Mouse (Mus musculus): ENCODE measurements around the gene Tmem247. TPM values are rescaled to one million over a fixed set of nuclear protein-coding genes. Genes with fewer than 3 reads are reported as not detected.

Tmem247 gene
- polyA plus RNA-seq, 1 experiment from 2014 or later: not detected

GRCm38 (mm10) chr17:86962297-86962893 is 45.2 kb downstream of the Tmem247 start:
- ATAC-seq (ENCODE audit: low FRiP score, low TSS enrichment): peak; percentile 36
- WGBS: 1% methylated on average over 24 of the region's 24 CpGs

GRCm38 (mm10) chr17:86962894-86963585 is 45.9 kb downstream of the Tmem247 start, which contains the start of gene Rhoq:
Gene Rhoq, plus strand, starts transcription at chr17:86963082.
- peak within 1 kb of the TSS; percentile 93 for H3K27ac ChIP-seq (replicated peaks)
- no peaks in the 10 kb centered on the region for H3K9me3 ChIP-seq (ENCODE audit: control insufficient read depth, low read length)
- ATAC-seq (ENCODE audit: low FRiP score, low TSS enrichment) (peak; percentile 86), DNase-seq (ENCODE audit: low spot score) (peak; percentile 87)
- H3K4me3 ChIP-seq (ENCODE audit: low read depth, low read length): peak within 1 kb of the TSS; percentile 84
- TF ChIP-seq CTCF (IDR thresholded peaks at IDR 0.05; ENCODE audit: low read depth) (no peak), EP300 (optimal IDR thresholded peaks at IDR 0.05) (no peak)
- H3K4me1 ChIP-seq (replicated peaks; ENCODE audit: control insufficient read depth, insufficient read depth): peaks cover 5% of the 10 kb centered on the region; the same call in 1 of the 2 replicates
- peak within 1 kb of the TSS; percentile 91 for H3K9ac ChIP-seq (ENCODE audit: low read length)
- WGBS: 1% methylated on average over 63 of the region's 86 CpGs
- no peaks in the 10 kb centered on the region for H3K27me3 ChIP-seq (ENCODE audit: control insufficient read depth, insufficient read depth, low read length)
- H3K36me3 ChIP-seq (ENCODE audit: control insufficient read depth, insufficient read depth, low read length): no peaks in the 10 kb centered on the region
- H3K4me2 ChIP-seq (replicated peaks; ENCODE audit: low read depth): peak within 1 kb of the TSS; percentile 88

More at GRCm38 (mm10) chr17:86962297-86962893, 45.2 kb downstream of the Tmem247 start:
- peak overlapping the region; percentile 91 for H3K9ac ChIP-seq (ENCODE audit: low read length)
- H3K4me1 ChIP-seq (replicated peaks; ENCODE audit: control insufficient read depth, insufficient read depth): peaks cover 3% of the 10 kb centered on the region; the same call in 1 of the 2 replicates
- TF ChIP-seq CTCF (IDR thresholded peaks at IDR 0.05; ENCODE audit: low read depth) (peak; percentile 80), EP300 (optimal IDR thresholded peaks at IDR 0.05) (no peak)
- no peaks in the 10 kb centered on the region for H3K27me3 ChIP-seq (ENCODE audit: control insufficient read depth, insufficient read depth, low read length)
- peak overlapping the region; percentile 88 for H3K4me2 ChIP-seq (replicated peaks; ENCODE audit: low read depth)
- peak overlapping the region; percentile 93 for H3K27ac ChIP-seq (replicated peaks)
- H3K9me3 ChIP-seq (ENCODE audit: control insufficient read depth, low read length): no peaks in the 10 kb centered on the region
- peak overlapping the region; percentile 84 for H3K4me3 ChIP-seq (ENCODE audit: low read depth, low read length)
- DNase-seq (ENCODE audit: low spot score): peak; percentile 80
- H3K36me3 ChIP-seq (ENCODE audit: control insufficient read depth, insufficient read depth, low read length): no peaks in the 10 kb centered on the region

- Histone ChIP-seq H3K36me3 (ENCODE audit: control insufficient read depth, insufficient read depth, low read length) (no peaks in the 10 kb centered on the region), H3K4me1 (replicated peaks; ENCODE audit: control insufficient read depth, insufficient read depth) (peaks cover 5% of the 10 kb centered on the region; the same call in 1 of the 2 replicates), H3K4me3 (ENCODE audit: low read depth, low read length) (peak overlapping the region; percentile 84), H3K27me3 (ENCODE audit: control insufficient read depth, insufficient read depth, low read length) (no peaks in the 10 kb centered on the region), H3K9ac (ENCODE audit: low read length) (peak overlapping the region; percentile 91), H3K27ac (replicated peaks) (peak overlapping the region; percentile 93), H3K4me2 (replicated peaks; ENCODE audit: low read depth) (peak overlapping the region; percentile 88), H3K9me3 (ENCODE audit: control insufficient read depth, low read length) (no peaks in the 10 kb centered on the region)
- no peak for TF ChIP-seq EP300 (optimal IDR thresholded peaks at IDR 0.05)
- TF ChIP-seq CTCF (IDR thresholded peaks at IDR 0.05; ENCODE audit: low read depth): no peak
- under 1% methylated on average over 11 of the region's 26 CpGs for WGBS
- ATAC-seq (ENCODE audit: low FRiP score, low TSS enrichment) (no peak), DNase-seq (ENCODE audit: low spot score) (peak; percentile 39)
These were observed 46.4 kb downstream of the Tmem247 start for GRCm38 (mm10) chr17:86963586-86963902.

GRCm38 (mm10) chr17:86964041-86964440 is 46.9 kb downstream of the Tmem247 start:
- Histone ChIP-seq H3K36me3 (ENCODE audit: control insufficient read depth, insufficient read depth, low read length) (no peaks in the 10 kb centered on the region), H3K4me3 (ENCODE audit: low read depth, low read length) (peak overlapping the region; percentile 84), H3K9ac (ENCODE audit: low read length) (peak overlapping the region; percentile 91), H3K27me3 (ENCODE audit: control insufficient read depth, insufficient read depth, low read length) (no peaks in the 10 kb centered on the region), H3K4me2 (replicated peaks; ENCODE audit: low read depth) (peak overlapping the region; percentile 88), H3K4me1 (replicated peaks; ENCODE audit: control insufficient read depth, insufficient read depth) (peaks cover 5% of the 10 kb centered on the region; the same call in 1 of the 2 replicates), H3K27ac (replicated peaks) (peak overlapping the region; percentile 93), H3K9me3 (ENCODE audit: control insufficient read depth, low read length) (no peaks in the 10 kb centered on the region)
- 0% methylated on average over 6 of the region's 6 CpGs for WGBS
- ATAC-seq (ENCODE audit: low FRiP score, low TSS enrichment) (no peak), DNase-seq (ENCODE audit: low spot score) (peak; percentile 33)
- no peak for TF ChIP-seq CTCF (IDR thresholded peaks at IDR 0.05; ENCODE audit: low read depth)
- no peak for TF ChIP-seq EP300 (optimal IDR thresholded peaks at IDR 0.05)

GRCm38 (mm10) chr17:86964502-86964901 is 47.4 kb downstream of the Tmem247 start:
- peak; percentile 79 for ATAC-seq (ENCODE audit: low FRiP score, low TSS enrichment)
- Histone ChIP-seq H3K27me3 (ENCODE audit: control insufficient read depth, insufficient read depth, low read length) (no peaks in the 10 kb centered on the region), H3K9ac (ENCODE audit: low read length) (peak overlapping the region; percentile 91), H3K4me1 (replicated peaks; ENCODE audit: control insufficient read depth, insufficient read depth) (peaks cover 5% of the 10 kb centered on the region; the same call in 1 of the 2 replicates), H3K4me2 (replicated peaks; ENCODE audit: low read depth) (peak overlapping the region; percentile 88), H3K4me3 (ENCODE audit: low read depth, low read length) (peak overlapping the region; percentile 84), H3K9me3 (ENCODE audit: control insufficient read depth, low read length) (no peaks in the 10 kb centered on the region), H3K27ac (replicated peaks) (peak overlapping the region; percentile 93), H3K36me3 (ENCODE audit: control insufficient read depth, insufficient read depth, low read length) (no peaks in the 10 kb centered on the region)
- WGBS: under 1% methylated on average over 10 of the region's 10 CpGs
- no peak for TF ChIP-seq EP300 (optimal IDR thresholded peaks at IDR 0.05)
- no peak for TF ChIP-seq CTCF (IDR thresholded peaks at IDR 0.05; ENCODE audit: low read depth)
- DNase-seq (ENCODE audit: low spot score): peak; percentile 78

Data from stomach, postnatal 0 days (tissue).